Mouse (Mus musculus): ENCODE results near the gene Taf1a. TPM values are rescaled to one million over a fixed set of nuclear protein-coding genes. Genes with fewer than 3 reads are reported as not detected.
"Not testable (repeated sequence)": the region's sequence is repeated elsewhere in the genome, so short reads cannot be mapped to it uniquely, and the experiment has no call there.

Taf1a gene
- 21.0 and 22.4 TPM in 2 replicates for polyA plus RNA-seq (2014; fragmentation: Nextera tagmentation; extraction: Ambion mirVana)

GRCm38 (mm10) chr1:183388426-183389406 is at the start of gene Taf1a:
TSS of gene Taf1a (plus strand) at chr1:183388981.
- Histone ChIP-seq H3K27ac (ENCODE audit: low read depth, low read length) (peak within 1 kb of the TSS; percentile 55; the same call in 1 of the 2 replicates), H3K27me3 (ENCODE audit: control insufficient read depth, insufficient read depth, low read length) (no peaks in the 10 kb centered on the region; the same call in 1 of the 2 replicates), H3K9ac (ENCODE audit: low read depth, low read length) (peak within 1 kb of the TSS; percentile 64), H3K9me3 (ENCODE audit: control insufficient read depth, low read length) (no peaks in the 10 kb centered on the region), H3K4me2 (replicated peaks; ENCODE audit: low read depth, low read length) (peak within 1 kb of the TSS; percentile 73), H3K4me3 (ENCODE audit: low read length) (peak within 1 kb of the TSS; percentile 82), H3K36me3 (ENCODE audit: control insufficient read depth, insufficient read depth, low read length) (peaks cover 11% of the 10 kb centered on the region), H3K4me1 (ENCODE audit: control insufficient read depth, insufficient read depth, low read length) (peaks cover 8% of the 10 kb centered on the region; the same call in 1 of the 2 replicates)
- peak; percentile 99 for ATAC-seq (ENCODE audit: low FRiP score, low TSS enrichment)
- 6% methylated on average over 44 of the region's 44 CpGs for WGBS

DNA sequence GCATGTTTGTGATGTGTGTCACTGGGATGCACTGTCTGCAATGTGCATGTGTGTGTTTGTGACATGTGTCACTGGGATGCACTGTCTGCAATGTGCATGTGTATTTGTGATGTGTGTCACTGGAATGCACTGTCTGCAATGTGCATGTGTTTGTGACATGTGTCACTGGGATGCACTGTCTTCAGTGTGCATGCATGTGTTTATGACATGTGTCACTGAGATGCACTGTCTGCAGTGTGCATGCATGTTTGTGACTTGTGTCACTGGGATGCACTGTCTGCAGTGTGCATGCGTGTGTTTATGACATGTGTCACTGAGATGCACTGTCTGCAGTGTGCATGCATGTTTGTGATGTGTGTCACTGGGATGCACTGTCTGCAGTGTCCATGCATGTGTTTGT is 45.9 kb upstream of the Taf1a start:
- not testable (repeated sequence) for H3K4me3 ChIP-seq (ENCODE audit: low read length); ATAC-seq (ENCODE audit: low FRiP score, low TSS enrichment); H3K27me3 ChIP-seq (ENCODE audit: control insufficient read depth, insufficient read depth, low read length); H3K4me1 ChIP-seq (ENCODE audit: control insufficient read depth, insufficient read depth, low read length); H3K9me3 ChIP-seq (ENCODE audit: control insufficient read depth, low read length); H3K27ac ChIP-seq (ENCODE audit: low read depth, low read length); H3K4me2 ChIP-seq (replicated peaks; ENCODE audit: low read depth, low read length); H3K9ac ChIP-seq (ENCODE audit: low read depth, low read length)
- H3K36me3 ChIP-seq (ENCODE audit: control insufficient read depth, insufficient read depth, low read length) = peaks cover 37% of the 10 kb centered on the region
- WGBS = 91% methylated on average over 1 of the region's 1 CpGs

- WGBS = 1% methylated on average over 66 of the region's 72 CpGs
- no peaks in the 10 kb centered on the region for H3K27me3 ChIP-seq (ENCODE audit: control insufficient read depth, insufficient read depth, low read length)
- peak overlapping the region; percentile 91 for H3K4me2 ChIP-seq (replicated peaks; ENCODE audit: low read depth, low read length)
- peak overlapping the region; percentile 86 for H3K9ac ChIP-seq (ENCODE audit: low read depth, low read length)
- H3K9me3 ChIP-seq (ENCODE audit: control insufficient read depth, low read length) = no peaks in the 10 kb centered on the region
- peaks cover 35% of the 10 kb centered on the region for H3K36me3 ChIP-seq (ENCODE audit: control insufficient read depth, insufficient read depth, low read length)
- peak; percentile 96 for ATAC-seq (ENCODE audit: low FRiP score, low TSS enrichment)
- H3K4me1 ChIP-seq (ENCODE audit: control insufficient read depth, insufficient read depth, low read length) = 0 out of 2 replicates have a peak, but pooled peaks cover 8% of the 10 kb centered on the region
- H3K27ac ChIP-seq (ENCODE audit: low read depth, low read length) = peak overlapping the region; percentile 67
- peak overlapping the region; percentile 94 for H3K4me3 ChIP-seq (ENCODE audit: low read length)
These were observed 43.6 kb upstream of the Taf1a start for GRCm38 (mm10) chr1:183344886-183345816.

GRCm38 (mm10) chr1:183345817-183346195 is 43.0 kb upstream of the Taf1a start:
- 6% methylated on average over 10 of the region's 10 CpGs for WGBS
- H3K27me3 ChIP-seq (ENCODE audit: control insufficient read depth, insufficient read depth, low read length) = no peaks in the 10 kb centered on the region
- no peaks in the 10 kb centered on the region for H3K9me3 ChIP-seq (ENCODE audit: control insufficient read depth, low read length)
- H3K9ac ChIP-seq (ENCODE audit: low read depth, low read length) = peak overlapping the region; percentile 86
- peaks cover 40% of the 10 kb centered on the region for H3K36me3 ChIP-seq (ENCODE audit: control insufficient read depth, insufficient read depth, low read length)
- peak; percentile 55; the same call in 1 of the 2 replicates for ATAC-seq (ENCODE audit: low FRiP score, low TSS enrichment)
- H3K27ac ChIP-seq (ENCODE audit: low read depth, low read length) = peak overlapping the region; percentile 67
- H3K4me1 ChIP-seq (ENCODE audit: control insufficient read depth, insufficient read depth, low read length) = 0 out of 2 replicates have a peak, but pooled peaks cover 8% of the 10 kb centered on the region
- peak overlapping the region; percentile 91 for H3K4me2 ChIP-seq (replicated peaks; ENCODE audit: low read depth, low read length)
- H3K4me3 ChIP-seq (ENCODE audit: low read length) = peak overlapping the region; percentile 94

DNA sequence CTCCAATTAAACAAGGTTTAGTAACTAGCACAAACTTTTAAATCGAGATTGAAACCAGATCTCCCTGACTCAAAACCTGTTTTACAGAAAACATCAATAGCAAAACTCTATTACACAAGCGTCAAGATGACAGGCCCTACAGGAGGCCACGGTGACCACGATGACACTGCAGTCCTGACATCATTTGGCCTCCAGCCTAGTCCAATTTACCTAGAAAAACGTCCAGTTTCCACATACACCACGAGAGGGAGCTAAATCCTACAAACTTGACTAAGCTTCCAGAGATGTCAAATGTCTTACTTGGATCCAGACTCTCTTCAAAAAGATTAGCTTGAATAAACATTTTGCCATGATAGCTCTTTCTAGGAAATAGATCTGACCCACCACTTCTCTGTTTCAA is 38.9 kb upstream of the Taf1a start:
- H3K27me3 ChIP-seq (ENCODE audit: control insufficient read depth, insufficient read depth, low read length) = no peaks in the 10 kb centered on the region
- no peaks in the 10 kb centered on the region for H3K9me3 ChIP-seq (ENCODE audit: control insufficient read depth, low read length)
- no peak for ATAC-seq (ENCODE audit: low FRiP score, low TSS enrichment)
- H3K9ac ChIP-seq (ENCODE audit: low read depth, low read length) = no peak overlapping the region
- peaks cover 59% of the 10 kb centered on the region for H3K36me3 ChIP-seq (ENCODE audit: control insufficient read depth, insufficient read depth, low read length)
- no peak overlapping the region for H3K4me3 ChIP-seq (ENCODE audit: low read length)
- H3K27ac ChIP-seq (ENCODE audit: low read depth, low read length) = no peak overlapping the region
- 26% methylated on average over 6 of the region's 6 CpGs for WGBS
- H3K4me1 ChIP-seq (ENCODE audit: control insufficient read depth, insufficient read depth, low read length) = 0 out of 2 replicates have a peak, but pooled peaks cover 8% of the 10 kb centered on the region
- no peak overlapping the region for H3K4me2 ChIP-seq (replicated peaks; ENCODE audit: low read depth, low read length)

GRCm38 (mm10) chr1:183358901-183359300 is 29.9 kb upstream of the Taf1a start:
- no peak overlapping the region for H3K27ac ChIP-seq (ENCODE audit: low read depth, low read length)
- no peak overlapping the region for H3K9ac ChIP-seq (ENCODE audit: low read depth, low read length)
- no peaks in the 10 kb centered on the region for H3K9me3 ChIP-seq (ENCODE audit: control insufficient read depth, low read length)
- no peaks in the 10 kb centered on the region for H3K4me1 ChIP-seq (ENCODE audit: control insufficient read depth, insufficient read depth, low read length)
- no peaks in the 10 kb centered on the region for H3K27me3 ChIP-seq (ENCODE audit: control insufficient read depth, insufficient read depth, low read length)
- no peak overlapping the region for H3K4me2 ChIP-seq (replicated peaks; ENCODE audit: low read depth, low read length)
- peaks cover 83% of the 10 kb centered on the region for H3K36me3 ChIP-seq (ENCODE audit: control insufficient read depth, insufficient read depth, low read length)
- H3K4me3 ChIP-seq (ENCODE audit: low read length) = no peak overlapping the region
- WGBS = 89% methylated on average over 3 of the region's 3 CpGs
- ATAC-seq (ENCODE audit: low FRiP score, low TSS enrichment) = no peak

DNA sequence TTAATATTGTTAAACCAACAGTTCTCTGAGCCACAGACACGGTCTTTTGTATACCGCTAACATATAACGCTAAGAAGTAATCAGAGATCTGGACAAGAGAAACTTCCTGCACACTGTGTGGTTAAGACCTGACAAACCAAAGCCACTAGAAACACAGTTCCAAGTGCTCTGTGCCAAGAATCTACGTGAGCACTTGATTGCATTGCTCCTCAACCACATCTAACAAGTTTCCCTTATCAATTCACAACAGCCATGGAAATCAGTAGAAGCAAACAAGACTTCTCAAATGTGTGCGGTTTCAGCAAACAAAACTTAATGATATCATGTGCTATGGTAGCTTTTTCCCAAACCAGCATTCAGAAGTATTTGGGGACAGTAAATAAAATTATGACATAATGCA is 26.5 kb upstream of the Taf1a start:
- Histone ChIP-seq H3K27ac (ENCODE audit: low read depth, low read length) (no peak overlapping the region), H3K9me3 (ENCODE audit: control insufficient read depth, low read length) (no peaks in the 10 kb centered on the region), H3K27me3 (ENCODE audit: control insufficient read depth, insufficient read depth, low read length) (no peaks in the 10 kb centered on the region), H3K36me3 (ENCODE audit: control insufficient read depth, insufficient read depth, low read length) (peaks cover 71% of the 10 kb centered on the region), H3K4me1 (ENCODE audit: control insufficient read depth, insufficient read depth, low read length) (no peaks in the 10 kb centered on the region), H3K4me2 (replicated peaks; ENCODE audit: low read depth, low read length) (no peak overlapping the region), H3K4me3 (ENCODE audit: low read length) (no peak overlapping the region), H3K9ac (ENCODE audit: low read depth, low read length) (no peak overlapping the region)
- 91% methylated on average over 5 of the region's 5 CpGs for WGBS
- no peak for ATAC-seq (ENCODE audit: low FRiP score, low TSS enrichment)

GRCm38 (mm10) chr1:183362729-183363576 is 25.8 kb upstream of the Taf1a start:
- no peaks in the 10 kb centered on the region for H3K9me3 ChIP-seq (ENCODE audit: control insufficient read depth, low read length)
- 84% methylated on average over 14 of the region's 14 CpGs for WGBS
- no peak overlapping the region for H3K4me3 ChIP-seq (ENCODE audit: low read length)
- H3K4me1 ChIP-seq (ENCODE audit: control insufficient read depth, insufficient read depth, low read length) = peaks cover 6% of the 10 kb centered on the region; the same call in 1 of the 2 replicates
- H3K27ac ChIP-seq (ENCODE audit: low read depth, low read length) = no peak overlapping the region
- peaks cover 65% of the 10 kb centered on the region for H3K36me3 ChIP-seq (ENCODE audit: control insufficient read depth, insufficient read depth, low read length)
- no peak overlapping the region for H3K9ac ChIP-seq (ENCODE audit: low read depth, low read length)
- ATAC-seq (ENCODE audit: low FRiP score, low TSS enrichment) = no peak
- no peak overlapping the region for H3K4me2 ChIP-seq (replicated peaks; ENCODE audit: low read depth, low read length)
- no peaks in the 10 kb centered on the region for H3K27me3 ChIP-seq (ENCODE audit: control insufficient read depth, insufficient read depth, low read length)

Measured in kidney, embryonic 14.5 days (tissue).